Mouse (Mus musculus) mouse trophoblast stem cell (cell line): ENCODE measurements around the gene Scfd2.

Experiments
- in situ Hi-C, 2 experiments: fragments of 300-500 bp; cut with MseI, MboI; formaldehyde crosslinking; loops; 2 replicates in 1 of 2; 3 replicates in 1 of 2; pipeline ENCODE4 v1.15.1; 2025

Gene Scfd2

DNA sequence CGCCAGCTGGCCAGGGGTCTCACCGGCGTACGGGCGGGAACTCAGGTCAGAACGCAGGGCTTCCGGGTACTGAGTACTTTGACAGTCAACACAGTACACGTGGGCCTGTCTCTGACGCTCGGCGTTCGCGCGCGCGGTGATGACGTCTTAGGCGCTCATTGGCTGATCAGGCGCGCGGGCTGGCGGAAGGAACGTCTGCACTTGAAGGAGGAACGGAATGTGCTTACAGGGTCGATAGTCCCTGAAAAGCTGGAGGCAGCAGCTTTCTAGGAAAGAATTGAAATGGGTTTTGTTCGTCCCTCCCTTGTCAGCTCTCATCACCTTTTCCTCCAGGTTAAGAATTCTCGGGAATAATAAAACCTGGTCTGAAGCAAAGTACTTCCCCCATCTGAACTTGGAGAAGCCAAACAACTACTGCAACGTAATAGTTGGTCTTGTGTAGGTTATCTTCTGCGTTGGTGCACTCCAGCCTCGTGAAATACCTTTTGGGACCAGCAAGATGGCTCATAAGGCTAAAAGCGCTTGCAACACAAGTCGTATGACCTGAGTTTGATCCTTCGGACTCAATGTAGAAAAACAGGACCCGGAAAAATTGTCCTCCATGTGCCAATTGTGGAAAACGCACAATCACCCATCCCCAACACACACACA lies at the start of gene Scfd2:
Gene Scfd2 (minus strand): TSS at position 130 of the 651 bp plus-strand sequence.
- in situ Hi-C loops = no loop called here

DNA sequence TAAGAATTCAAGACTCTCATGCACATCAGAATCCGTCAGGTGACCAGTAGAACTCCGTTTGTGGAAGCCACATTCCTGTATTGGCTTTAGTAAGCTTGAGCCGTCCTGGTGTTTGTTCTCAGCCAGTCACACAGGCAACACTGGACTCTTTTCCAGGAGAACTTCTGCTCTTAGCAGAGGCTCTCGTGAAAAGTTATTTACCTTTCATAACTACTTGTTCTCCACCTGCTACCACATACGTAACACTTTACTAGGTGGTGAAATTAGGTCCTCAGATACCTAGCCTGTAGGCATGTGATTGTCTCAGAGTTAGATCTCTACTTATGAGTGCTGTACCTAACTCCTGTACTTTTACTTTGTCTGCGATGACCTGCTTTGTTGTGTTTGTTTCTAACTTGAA lies 40.2 kb upstream of the Scfd2 start:
- in situ Hi-C loops = no loop called here

DNA sequence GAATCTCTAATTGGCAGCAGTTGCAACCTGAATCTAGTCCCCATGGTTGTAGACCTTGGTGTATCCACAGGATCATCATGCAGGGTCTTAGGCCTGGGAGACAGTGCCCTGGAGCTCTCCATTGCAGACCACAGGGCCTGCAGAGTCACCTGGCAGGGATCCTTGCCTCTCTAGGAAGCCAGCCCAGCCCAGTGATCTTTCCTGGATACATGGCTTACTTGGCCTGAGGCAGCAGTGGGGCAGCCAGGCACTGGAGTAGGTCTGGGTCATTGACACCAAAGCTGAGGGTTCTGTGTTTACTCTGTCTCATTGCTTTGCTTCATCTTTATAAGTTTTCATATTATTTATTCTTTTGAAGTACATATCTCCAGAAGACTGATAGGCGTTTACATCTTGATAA lies 29.6 kb upstream of the Scfd2 start:
- in situ Hi-C loops = no loop called here

DNA sequence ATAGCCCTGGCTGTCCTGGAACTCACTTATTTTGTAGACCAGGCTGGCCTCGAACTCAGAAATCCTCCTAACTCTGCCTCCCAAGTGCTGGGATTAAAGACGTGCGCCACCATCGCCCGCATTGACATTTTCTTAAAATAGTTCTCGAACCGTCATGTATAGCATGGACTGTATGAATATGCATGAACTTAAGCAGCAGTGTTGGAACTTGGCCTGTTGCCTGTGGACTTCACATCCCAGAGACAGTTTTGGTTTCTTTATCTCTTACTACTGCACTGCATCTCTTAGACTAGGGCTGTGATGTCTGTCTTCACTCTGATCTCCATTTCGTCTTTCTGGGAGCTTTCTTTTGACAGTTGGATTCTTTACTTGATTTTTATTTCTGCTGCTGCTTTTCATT lies 18.0 kb upstream of the Scfd2 start:
- in situ Hi-C loops = no loop called here

DNA sequence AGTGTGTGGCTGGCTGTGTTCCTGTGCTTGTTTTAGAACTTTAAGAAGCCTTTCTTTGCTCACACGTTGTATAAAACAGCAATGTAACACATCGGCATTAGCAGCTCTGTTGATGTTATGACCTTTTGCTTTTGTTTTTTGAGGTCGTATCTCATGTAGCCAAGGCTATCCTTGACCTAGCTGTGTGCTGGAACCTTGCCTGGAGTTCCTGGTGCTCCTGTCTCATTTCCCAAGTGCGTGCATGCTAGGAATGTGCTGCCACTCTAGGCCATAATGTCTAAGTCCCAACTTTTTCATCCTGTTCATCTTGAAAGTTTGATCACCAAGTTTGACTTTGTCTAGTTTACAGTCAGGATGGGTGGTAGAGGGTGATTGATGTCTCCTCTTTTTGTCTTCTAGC lies 14.0 kb upstream of the Scfd2 start:
- in situ Hi-C loops = no loop called here

DNA sequence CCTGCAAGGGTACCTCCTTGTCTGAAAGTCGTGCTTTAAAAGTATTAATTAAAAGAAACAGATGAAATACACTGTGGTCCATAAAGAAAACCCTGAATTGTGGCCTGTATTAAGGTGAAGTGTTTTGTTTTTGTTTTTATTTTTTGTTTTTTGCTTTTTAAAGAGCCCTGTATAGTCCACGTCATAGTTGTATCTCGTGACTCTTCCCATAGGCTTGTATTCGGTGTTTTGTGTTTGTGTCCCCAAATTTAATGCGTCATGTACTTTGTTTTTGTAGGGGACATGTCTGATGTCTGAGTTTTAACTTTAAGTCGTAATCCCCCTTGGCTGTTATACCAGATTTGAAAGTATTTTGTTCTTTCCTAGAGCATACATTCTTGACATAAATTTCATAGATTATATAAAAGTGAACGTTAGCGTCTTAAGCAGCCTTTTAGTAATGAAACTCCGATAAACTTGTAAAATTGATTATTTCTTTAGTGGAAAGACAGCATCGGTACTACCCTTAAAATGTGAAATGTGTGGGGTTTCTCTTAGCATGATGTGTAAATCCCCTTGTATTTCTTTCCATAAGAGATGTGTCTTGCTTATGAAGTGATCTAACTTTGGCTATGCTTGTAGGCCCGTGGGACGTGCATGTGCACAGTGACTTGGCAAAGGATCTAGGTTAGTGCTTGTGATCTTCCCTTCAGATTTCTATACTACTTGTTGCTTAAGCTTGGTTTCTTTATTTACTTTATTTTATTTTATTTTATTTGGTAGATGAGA lies 4.8 kb upstream of the Scfd2 start:
- in situ Hi-C loops = no loop called here

DNA sequence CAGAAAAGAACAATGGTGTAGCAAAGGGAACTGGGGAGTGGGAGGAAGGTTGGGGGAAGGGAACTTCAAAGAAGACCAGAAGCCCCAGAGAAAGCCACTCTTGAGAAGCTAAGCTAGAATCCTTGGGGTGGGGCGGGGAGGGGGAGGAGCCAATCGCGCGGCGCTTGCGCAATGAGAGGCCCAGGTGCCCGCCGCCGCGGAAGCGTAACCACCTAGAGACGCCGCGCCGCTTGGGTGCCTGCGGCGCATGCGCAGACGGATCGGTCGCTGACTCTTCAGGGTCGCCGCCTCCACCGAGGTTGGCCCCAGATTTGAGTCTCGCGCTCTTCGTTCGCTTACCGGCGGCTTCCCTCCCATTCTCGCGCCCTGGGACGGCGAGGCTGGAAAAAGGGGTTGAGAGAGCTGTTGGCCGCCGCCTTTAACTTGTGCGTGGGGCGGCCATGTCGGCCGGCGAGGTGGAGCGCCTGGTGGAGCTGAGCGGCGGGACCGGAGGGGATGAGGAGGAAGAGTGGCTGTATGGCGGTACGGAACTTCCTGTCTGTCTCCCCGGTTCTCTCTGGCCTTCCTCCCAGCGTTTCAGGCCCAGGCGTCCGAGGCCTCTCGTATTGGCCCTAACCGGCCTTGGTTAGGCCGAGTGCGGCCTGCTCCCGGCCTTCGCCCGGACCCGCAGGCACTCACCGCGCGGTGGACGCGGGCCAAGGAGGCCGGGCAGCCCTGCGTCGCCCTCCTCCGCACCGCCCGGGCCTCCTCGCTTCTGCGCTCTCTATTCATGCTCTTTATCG lies 3.9 kb upstream of the Scfd2 start, which contains the start of gene Fip1l1:
Gene Fip1l1 (plus strand): TSS at position 210 of the 782 bp plus-strand sequence.
- in situ Hi-C loops = no loop called here

DNA sequence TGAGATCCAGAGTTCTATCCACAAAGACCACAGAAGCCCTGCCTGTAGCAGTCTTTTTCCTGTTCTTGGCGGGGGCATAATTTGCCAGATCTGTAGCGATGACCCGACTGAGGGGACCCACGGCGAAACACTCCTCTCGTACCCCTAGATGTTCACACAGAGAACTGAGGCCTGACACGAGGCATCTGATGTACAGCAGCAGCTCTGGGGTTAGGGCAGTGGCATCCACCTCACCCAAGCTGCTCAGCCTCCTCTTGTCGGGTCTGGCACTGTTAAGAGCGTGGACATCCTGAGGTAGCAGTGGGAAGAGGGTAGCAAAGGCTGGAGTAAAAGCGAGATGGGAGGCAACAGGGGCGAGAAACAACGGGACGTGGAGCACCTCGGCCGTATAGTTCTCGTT lies 774 bp downstream of the Scfd2 start:
- in situ Hi-C loops = no loop called here

DNA sequence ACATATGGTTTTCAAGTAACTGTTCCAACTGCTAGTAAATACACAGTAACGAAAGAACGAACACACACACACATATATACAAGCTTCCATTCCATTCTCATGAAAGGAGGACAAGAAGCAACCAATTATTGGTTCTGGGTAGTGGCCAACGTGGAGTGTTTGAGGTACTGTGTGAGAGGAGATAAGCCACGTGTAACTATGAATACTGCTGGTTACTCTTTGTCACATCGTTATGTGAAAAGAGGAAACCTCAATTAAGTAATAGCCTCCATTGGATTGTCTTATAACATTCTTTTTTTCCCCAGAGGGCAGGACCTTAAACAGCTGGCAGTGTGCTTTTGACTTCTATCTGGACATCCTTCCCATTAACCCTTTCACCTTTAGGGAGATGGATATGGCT lies 4.5 kb downstream of the Scfd2 start:
- in situ Hi-C loops = no loop called here

DNA sequence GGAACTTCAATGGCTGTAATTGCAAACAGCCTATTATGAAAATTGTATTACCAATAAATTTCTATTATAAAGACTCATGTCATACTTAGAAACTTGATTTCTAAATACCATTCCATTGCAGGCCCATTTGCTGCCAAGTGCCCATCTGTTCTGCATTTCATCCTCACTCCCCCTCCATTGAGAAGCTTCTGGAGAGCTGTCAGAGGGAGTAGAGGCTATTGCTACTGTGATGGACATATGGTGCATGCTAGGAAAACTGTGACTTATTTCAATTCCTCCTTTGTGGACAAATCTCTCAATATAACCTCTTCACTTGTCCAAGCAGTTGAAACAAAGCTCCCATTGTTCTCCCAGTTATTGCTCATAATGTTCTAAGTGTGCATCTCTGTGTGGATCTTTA lies 19.9 kb downstream of the Scfd2 start:
- in situ Hi-C loops = no loop called here

DNA sequence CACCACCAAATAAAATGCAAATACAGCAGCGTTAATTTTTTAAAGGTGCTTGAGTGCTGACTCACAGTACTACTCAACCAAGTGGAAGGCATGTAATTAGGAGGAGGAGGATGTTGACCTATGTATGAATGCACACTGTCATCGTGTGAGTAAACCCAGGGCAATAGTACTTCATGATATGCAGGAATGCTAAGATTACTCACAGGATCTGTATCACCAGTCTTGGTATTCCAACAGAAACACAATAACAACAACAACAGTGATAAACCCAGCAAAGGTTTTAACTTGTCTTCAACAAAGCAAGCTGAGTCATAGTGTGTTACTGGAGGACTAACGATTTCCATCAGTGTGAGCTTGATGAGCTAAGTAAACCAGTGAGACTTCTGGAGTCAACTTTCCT lies 38.9 kb downstream of the Scfd2 start:
- in situ Hi-C loops = no loop called here

DNA sequence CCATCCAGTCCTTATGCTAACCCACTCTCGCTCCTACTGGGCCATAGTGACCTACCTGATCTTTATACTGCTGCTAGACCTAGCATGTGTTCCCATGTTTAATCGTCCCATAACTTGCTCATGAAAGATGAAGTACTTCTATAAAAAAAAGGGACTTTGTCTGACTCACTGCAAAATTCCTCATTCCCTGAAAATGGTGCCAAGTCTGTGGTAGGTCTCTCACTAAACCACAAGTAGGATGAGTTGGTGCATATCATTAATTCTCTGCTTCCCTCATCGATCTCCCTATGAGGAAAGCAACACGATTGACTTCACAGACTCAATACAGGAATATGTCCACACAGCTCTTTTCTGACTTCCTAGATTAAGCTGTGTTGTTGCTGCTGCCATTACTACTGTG lies 46.9 kb downstream of the Scfd2 start:
- in situ Hi-C loops = no loop called here

DNA sequence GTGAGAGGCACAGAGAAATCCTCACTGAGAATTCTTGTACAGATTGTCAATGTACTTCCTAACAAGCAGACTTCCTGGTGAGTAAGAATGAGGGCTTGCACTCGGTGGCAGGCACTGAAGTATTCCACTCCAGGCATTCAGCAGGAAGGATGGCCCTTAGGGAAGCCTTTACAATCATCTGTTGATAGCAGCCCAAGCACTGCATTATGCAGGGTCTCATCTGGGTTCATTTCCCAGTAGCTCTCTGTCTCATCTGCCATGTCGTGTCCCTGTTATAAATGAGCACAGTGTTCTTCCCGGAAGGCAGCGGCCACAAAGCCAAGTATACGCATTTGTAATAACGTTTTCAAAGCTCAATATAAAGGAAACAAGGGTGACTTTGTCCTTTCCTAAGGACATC lies 48.9 kb downstream of the Scfd2 start:
- in situ Hi-C loops = no loop called here

DNA sequence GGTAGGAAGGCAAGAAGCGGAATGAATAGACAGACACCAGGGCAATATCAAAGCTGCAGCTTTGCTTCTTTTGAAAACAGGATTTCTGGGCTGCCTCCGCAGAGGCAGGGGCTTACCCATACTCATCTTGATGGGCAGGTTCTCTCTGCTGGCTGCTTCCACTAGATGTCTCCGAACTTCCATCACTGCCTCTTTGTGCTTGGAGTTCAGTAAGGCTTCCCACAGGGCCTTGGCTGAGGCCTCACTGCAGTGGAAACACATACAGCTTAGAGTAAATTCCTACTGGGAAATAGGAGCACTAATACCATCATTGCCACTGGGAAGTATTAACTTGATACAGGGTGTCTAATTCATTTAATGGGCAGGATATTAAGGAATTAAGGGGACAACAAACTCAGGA lies 49.5 kb downstream of the Scfd2 start:
- in situ Hi-C loops = no loop called here

DNA sequence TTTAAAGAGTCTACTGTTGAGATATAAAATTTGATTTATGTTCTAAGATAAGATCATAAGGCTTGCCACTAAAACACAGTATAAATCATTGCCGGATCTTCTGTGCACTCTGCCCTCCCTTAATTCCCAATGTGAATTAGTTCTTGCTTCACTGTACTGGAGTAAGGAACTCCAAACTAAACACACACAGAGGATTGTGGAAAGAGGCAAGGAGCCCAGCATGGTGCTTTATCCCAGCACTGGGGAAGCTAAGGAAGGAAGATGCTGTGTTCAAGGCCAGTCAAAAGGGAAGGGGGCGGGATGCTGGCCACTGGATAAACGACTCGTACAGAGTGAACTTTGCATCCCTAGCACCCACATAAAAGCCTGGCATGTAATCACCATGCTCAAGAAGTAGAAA lies 51.1 kb downstream of the Scfd2 start:
- in situ Hi-C loops = no loop called here

DNA sequence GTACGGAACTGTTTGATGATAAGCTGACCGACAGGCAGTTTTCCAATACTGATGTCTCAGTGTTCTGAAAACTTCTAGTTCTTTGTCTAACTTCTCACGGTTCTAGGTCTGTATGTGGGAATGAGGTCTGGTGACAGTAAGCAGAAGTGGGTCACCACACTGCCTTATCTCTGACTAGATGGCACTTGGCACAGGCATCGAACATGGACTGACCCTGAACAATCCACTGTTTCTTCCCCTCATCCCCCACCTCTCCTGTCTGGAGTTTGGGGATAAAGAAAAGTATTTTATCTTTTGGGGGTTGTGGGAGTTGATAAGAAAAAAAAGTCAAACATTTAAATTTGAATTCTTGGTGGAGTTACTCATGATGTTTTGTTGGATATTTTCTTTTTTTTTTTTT lies 51.6 kb downstream of the Scfd2 start:
- in situ Hi-C loops = no loop called here

DNA sequence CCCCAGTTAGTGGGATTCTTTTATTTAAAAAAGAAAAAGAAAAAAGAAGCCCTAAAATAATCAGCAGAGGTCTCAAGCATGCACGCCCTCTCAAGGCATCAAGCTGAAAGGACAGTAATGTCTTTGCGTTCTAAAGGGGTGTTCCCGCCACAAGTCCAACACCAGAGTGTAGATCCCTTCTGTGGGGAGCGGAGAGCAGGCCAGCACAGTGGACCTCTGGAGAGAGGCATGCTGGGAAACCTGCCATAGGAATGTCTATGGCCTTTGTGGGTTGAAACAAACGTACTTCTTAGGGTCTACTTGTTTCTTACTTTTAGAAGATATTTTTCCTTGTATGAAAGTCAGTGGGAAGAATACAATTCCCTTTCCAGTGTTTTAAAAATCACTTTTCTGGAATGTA lies 52.4 kb downstream of the Scfd2 start:
- in situ Hi-C loops = no loop called here

DNA sequence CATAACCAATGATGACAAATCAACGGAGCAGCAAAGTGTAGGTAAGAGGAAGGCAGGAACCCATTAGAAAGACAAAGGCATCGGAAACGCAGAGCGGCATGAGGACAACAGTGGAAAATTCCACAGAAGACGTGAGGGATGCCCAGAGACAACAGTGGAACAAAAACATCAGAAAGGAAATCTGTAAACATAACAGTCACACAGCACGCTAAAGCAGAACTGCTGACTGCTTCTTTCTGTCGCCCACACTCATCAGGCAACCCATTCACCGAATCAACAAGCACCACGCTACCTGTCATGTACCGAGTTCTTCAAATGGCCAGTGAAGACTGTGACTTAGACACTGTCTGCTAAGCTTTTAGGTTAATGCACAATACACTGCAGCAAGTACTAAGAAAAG lies 55.0 kb downstream of the Scfd2 start:
- in situ Hi-C loops = no loop called here

DNA sequence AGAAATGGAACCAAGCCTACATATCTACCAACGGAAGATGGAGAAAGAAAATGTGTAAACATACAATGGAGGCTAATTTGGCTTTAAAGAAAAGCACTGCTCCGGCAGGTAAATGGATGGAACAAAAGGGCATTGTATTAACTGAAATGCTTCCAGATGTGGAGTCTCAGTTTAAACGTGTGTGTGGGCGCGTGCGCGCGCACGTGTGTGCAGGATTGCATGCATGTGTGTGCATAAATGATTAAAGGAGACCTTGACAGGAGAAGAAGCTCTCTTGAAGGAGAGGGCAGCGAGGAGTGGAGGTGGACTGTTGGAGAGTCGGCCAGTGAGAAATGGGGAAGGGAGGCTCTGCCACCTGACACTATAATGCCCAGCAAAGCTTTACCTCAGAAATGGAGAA lies 58.4 kb downstream of the Scfd2 start:
- in situ Hi-C loops = no loop called here

DNA sequence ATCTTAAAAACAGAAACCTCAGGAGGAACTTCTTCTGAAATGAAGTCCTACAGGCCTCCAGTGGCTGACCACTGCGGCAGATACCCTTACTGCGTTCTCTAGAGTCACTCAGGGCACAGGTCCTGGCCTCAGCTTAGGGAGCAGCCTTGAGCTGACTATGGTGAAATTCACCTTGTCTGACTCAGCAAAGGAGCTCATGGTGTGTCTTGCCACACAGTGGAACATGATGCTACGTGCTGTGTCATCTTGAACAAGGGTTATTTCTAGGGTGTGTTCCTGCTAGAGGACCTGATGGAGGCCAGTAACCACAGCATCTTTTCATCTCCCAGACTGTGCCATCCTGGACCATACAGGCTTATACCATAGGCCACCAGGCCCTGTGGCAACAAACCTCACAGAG lies 60.7 kb downstream of the Scfd2 start:
- in situ Hi-C loops = no loop called here

DNA sequence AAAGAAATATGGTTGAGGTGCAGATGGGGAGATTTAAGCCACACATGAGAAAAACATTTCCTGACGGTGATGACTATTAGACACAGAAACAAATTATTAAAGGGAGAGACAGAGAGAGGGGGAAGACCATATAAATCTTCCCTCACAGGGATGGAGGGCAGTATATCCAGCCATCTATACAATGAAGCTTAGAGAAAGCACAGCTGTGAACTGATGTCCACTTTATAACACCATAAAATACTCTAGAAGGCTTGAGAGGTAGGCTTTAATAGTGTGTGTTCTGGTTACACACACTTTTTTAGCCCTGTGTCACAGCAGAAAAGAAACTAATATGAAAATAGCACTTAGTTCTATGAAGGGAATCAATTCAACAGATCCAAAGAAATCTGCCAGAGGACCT lies 61.9 kb downstream of the Scfd2 start:
- in situ Hi-C loops = no loop called here

DNA sequence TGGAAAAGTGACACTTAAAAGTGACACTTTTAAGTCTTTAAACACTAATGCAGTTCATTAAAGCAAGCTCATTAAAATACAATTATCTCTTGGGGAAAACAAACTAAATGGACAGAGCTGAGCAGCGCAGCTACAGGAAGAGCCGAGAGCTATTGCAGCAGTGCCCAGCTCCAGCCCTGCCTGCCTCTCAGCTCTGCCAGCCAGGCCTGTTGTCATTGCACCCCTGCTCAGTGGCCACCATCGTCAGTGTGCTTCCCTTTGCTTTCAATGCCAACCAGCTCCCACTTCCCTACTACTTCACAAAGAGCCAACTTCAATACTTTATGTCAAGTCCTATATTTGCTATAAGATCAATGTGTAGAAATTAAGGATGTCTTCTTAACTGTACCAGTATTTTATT lies 63.8 kb downstream of the Scfd2 start:
- in situ Hi-C loops = no loop called here

DNA sequence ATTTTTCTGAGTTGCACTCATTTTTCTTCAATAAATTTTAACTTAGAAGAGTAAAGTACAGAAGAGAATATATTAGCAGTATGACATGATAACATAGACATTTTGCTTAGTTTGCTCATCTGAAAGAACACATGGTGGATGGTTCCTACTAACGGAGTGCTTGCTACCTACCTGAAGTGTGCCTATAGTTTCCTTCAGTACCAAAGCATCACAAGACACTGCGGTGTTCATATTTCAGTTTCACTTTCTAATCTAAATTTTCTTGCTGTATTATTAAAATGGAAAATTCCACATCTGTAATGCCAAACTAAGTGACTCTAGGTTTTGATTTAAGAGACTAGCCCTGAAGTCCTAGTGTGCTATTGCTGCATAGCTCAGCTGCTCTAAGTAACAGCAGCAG lies 74.8 kb downstream of the Scfd2 start:
- in situ Hi-C loops = no loop called here
